Mouse (Mus musculus): Measurements from ENCODE around the gene Dnajb9. TPM values are rescaled to one million over a fixed set of nuclear protein-coding genes. Genes with fewer than 3 reads are reported as not detected.

Gene Dnajb9
- polyA plus RNA-seq, 1 experiment from 2014 or later: 24.6 TPM

DNA sequence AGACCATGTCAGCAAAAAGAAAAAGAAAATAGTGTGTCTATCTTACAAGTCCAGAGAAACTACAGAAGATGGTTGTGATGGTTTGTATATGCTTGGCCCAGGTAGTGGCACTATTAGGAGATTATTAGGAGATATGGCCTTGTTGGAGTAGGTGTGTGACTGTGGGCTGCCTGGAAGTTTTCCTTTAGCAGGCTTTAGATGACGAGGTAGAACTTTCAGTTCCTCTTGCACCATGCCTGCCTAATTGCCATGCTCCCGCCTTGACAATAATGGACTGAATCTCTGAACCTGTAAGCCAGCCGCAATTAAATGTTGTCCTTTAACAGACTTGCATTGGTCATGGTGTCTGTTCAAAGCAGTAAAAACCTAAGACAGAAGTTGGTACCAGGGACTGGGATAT is 1.4 kb upstream of the Dnajb9 start:
- H3K4me1 ChIP-seq (ENCODE audit: control insufficient read depth, insufficient read depth, low read length): peaks cover 8% of the 10 kb centered on the region; the same call in 1 of the 2 replicates
- no peak overlapping the region for H3K4me3 ChIP-seq (replicated peaks; ENCODE audit: low read length)
- no peak overlapping the region for H3K9ac ChIP-seq (ENCODE audit: low read length)
- H3K27ac ChIP-seq (ENCODE audit: low read length): no peak overlapping the region
- 97% methylated on average over 3 of the region's 3 CpGs for WGBS
- H3K27me3 ChIP-seq (ENCODE audit: control insufficient read depth, insufficient read depth, low read length): no peaks in the 10 kb centered on the region
- ATAC-seq (ENCODE audit: insufficient read depth, low FRiP score): no peak
- no peaks in the 10 kb centered on the region for H3K36me3 ChIP-seq (ENCODE audit: control insufficient read depth, insufficient read depth, low read length)
- no peaks in the 10 kb centered on the region for H3K9me3 ChIP-seq (replicated peaks; ENCODE audit: control insufficient read depth, low read length)
- no peak overlapping the region for H3K4me2 ChIP-seq (ENCODE audit: low read depth, low read length)

DNA sequence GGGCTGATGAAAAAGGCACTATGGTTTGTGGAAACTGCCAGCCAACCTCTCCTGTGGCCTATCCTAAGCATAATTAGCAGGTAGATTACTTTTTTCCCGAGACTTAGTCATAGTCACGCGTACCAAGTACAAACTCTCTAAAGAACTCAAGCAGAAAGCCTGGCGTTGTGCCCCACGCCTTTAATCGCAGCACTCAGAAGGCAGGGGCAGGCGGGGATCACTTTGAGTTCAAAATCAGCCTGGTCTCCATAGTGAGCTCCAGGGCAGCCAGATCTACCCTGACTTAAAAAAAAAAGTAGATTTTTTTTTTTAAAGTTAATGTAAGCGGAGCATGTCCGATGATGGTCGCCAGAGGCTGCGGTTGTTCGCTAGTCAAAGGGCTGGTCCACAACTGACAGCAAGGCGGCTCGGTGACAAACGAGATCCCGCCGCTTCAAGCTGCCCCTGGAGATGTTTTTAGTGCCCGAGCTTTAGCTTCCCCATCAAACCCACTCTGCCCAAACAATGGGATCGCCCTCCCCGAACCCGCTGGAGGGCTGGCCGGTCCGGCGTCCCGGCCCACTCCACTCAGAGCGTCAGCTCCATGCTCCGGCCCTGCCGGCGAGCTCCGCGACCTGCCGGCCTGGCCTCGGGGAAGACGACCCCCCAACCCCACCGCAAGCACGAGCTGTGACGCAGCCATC is 844 bp downstream of the Dnajb9 start:
- H3K4me3 ChIP-seq (replicated peaks; ENCODE audit: low read length): peak overlapping the region; percentile 99
- H3K9me3 ChIP-seq (replicated peaks; ENCODE audit: control insufficient read depth, low read length): no peaks in the 10 kb centered on the region
- ATAC-seq (ENCODE audit: insufficient read depth, low FRiP score): no peak
- WGBS: under 1% methylated on average over 37 of the region's 37 CpGs
- peak overlapping the region; percentile 94 for H3K9ac ChIP-seq (ENCODE audit: low read length)
- H3K36me3 ChIP-seq (ENCODE audit: control insufficient read depth, insufficient read depth, low read length): peaks cover 4% of the 10 kb centered on the region; the same call in 1 of the 2 replicates
- no peaks in the 10 kb centered on the region for H3K27me3 ChIP-seq (ENCODE audit: control insufficient read depth, insufficient read depth, low read length)
- H3K27ac ChIP-seq (ENCODE audit: low read length): peak overlapping the region; percentile 82
- H3K4me1 ChIP-seq (ENCODE audit: control insufficient read depth, insufficient read depth, low read length): peaks cover 8% of the 10 kb centered on the region; the same call in 1 of the 2 replicates
- peak overlapping the region; percentile 58 for H3K4me2 ChIP-seq (ENCODE audit: low read depth, low read length)

DNA sequence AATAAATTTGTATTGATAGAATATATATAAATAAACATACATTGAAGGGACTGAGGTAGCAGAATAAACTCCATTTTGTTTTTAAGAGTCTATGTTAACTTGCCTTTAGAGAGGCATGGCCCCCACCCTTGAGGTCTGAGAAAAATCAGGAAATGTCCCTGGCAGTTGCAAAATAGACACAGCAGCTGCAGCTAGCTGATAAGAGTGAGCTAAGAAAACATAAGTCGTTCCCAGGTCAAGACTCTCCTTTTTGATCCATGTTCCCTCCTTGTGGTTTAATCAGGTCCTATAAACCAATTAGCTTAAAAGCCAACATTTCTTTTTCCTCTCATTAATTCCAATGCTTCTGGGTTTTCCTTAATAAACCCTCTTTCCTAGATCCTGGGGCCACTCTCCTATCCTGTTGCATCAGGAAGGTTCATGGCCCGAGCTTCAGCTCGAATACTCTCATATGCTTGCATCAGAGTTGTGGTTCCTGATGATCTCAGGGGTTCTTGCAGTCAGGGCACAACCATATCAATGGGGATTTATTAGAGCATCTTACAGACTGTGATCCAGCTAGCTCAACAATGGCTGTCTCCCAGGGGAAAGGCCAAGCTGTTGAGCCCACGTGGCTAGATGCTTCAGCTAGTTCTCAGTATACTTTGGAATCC is 12.1 kb downstream of the Dnajb9 start:
- Histone ChIP-seq H3K4me3 (replicated peaks; ENCODE audit: low read length) (no peak overlapping the region), H3K4me2 (ENCODE audit: low read depth, low read length) (no peak overlapping the region), H3K4me1 (ENCODE audit: control insufficient read depth, insufficient read depth, low read length) (no peaks in the 10 kb centered on the region), H3K27me3 (ENCODE audit: control insufficient read depth, insufficient read depth, low read length) (no peaks in the 10 kb centered on the region), H3K36me3 (ENCODE audit: control insufficient read depth, insufficient read depth, low read length) (no peaks in the 10 kb centered on the region), H3K9me3 (replicated peaks; ENCODE audit: control insufficient read depth, low read length) (no peaks in the 10 kb centered on the region), H3K27ac (ENCODE audit: low read length) (no peak overlapping the region), H3K9ac (ENCODE audit: low read length) (no peak overlapping the region)
- no peak for ATAC-seq (ENCODE audit: insufficient read depth, low FRiP score)
- WGBS: 46% methylated on average over 4 of the region's 4 CpGs

DNA sequence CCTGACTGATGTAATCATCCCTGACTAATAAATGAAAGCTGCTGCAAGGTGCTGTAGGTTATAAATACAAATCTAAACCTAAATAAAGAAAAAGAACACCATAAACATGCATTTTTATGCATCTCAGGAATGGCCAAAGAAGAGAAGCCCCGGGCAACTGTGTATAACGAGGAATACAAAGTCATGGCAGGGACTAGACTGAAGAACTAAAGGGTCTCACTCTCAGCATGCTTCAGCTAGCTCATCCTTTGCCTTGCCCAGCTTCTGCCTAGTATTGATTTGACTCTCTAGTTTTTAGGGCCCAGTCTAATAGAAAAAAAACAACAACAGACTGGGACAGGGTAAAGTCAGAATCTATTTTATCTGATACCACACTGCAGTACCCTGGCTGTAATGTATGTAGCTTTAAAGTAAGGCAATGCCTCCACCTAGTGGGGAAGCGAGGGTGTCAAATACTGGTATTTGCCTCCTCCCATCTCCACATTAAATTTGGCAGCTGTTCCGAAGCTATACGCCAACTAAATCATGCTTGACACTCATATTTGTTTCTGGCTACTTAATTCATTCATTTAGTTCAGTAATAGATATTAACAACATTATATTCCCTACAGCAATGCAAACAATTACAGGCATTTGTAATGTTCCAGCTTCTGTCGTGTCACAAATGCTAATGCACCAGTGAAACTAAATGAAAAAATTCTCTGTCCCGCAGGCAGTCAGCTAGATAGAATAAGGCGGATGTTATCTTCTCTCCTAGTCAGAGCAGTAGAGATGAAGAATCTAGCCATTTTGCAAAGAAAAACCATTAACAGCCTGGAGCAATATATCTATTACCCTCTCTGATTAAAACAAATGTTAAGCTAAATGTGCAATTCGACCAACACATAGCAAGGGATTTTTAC is 28.8 kb downstream of the Dnajb9 start:
- Histone ChIP-seq H3K9ac (ENCODE audit: low read length) (no peak overlapping the region), H3K36me3 (ENCODE audit: control insufficient read depth, insufficient read depth, low read length) (no peaks in the 10 kb centered on the region), H3K4me1 (ENCODE audit: control insufficient read depth, insufficient read depth, low read length) (no peaks in the 10 kb centered on the region; the same call in 1 of the 2 replicates), H3K27me3 (ENCODE audit: control insufficient read depth, insufficient read depth, low read length) (no peaks in the 10 kb centered on the region), H3K27ac (ENCODE audit: low read length) (no peak overlapping the region), H3K4me3 (replicated peaks; ENCODE audit: low read length) (no peak overlapping the region), H3K9me3 (replicated peaks; ENCODE audit: control insufficient read depth, low read length) (no peaks in the 10 kb centered on the region), H3K4me2 (ENCODE audit: low read depth, low read length) (0 out of 2 replicates have a peak overlapping the region, but pooled peaks have one; percentile 17)
- 39% methylated on average over 9 of the region's 9 CpGs for WGBS
- ATAC-seq (ENCODE audit: insufficient read depth, low FRiP score): peak; percentile 75; the same call in 1 of the 2 replicates

DNA sequence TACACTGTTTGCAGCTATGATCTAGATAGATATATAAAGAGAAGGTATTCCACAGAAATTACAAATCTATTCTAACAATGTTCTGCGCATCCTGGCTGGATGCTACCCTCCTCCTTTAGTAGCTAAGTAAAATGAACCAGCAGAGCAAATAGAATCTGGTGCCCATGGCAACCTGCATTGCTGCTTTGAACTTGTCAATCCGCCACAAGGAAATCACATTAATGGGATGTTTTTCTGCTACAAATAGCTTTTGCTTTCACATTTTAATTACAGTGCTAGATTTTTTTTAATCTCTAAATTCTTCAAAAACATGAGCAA is 33.1 kb downstream of the Dnajb9 start:
- no peak for ATAC-seq (ENCODE audit: insufficient read depth, low FRiP score)
- Histone ChIP-seq H3K9me3 (replicated peaks; ENCODE audit: control insufficient read depth, low read length) (no peaks in the 10 kb centered on the region), H3K27me3 (ENCODE audit: control insufficient read depth, insufficient read depth, low read length) (no peaks in the 10 kb centered on the region), H3K27ac (ENCODE audit: low read length) (no peak overlapping the region), H3K4me1 (ENCODE audit: control insufficient read depth, insufficient read depth, low read length) (no peaks in the 10 kb centered on the region; the same call in 1 of the 2 replicates), H3K36me3 (ENCODE audit: control insufficient read depth, insufficient read depth, low read length) (no peaks in the 10 kb centered on the region), H3K4me2 (ENCODE audit: low read depth, low read length) (no peak overlapping the region), H3K9ac (ENCODE audit: low read length) (no peak overlapping the region), H3K4me3 (replicated peaks; ENCODE audit: low read length) (no peak overlapping the region)
- WGBS: 76% methylated on average over 2 of the region's 2 CpGs

DNA sequence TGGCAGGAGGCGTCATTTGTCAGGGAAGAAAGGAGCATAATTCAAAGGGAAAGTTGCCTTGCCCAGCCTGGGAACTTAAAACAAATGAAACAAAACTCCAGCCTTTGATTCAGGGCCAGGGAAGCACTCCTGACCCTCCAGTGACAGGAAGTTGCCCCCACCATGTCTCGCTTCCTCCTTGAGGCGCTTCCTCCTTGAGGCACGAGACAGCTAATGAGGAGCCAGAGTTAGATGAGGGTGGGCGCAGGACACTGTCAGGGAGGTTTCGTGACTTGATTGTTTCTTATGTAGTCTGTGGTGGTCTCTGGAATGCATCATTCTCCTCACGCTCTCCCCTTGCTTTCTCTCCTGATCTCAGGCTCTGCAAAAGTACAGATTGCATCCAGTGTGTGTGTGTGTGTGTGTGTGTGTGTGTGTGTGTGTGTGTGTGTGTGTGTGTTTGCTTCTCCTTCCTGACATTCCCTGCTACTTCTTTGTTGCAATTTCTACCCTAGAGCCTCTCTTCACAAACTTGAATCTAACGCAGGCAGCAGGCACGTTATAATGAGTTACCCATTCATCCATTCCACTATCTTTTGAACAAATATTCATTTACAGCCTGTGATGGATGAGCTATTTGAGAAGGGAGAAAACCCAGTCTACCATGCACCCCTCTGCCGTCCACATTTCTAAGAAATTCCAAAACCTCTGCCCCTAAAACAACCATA is 33.6 kb downstream of the Dnajb9 start:
- Histone ChIP-seq H3K36me3 (ENCODE audit: control insufficient read depth, insufficient read depth, low read length) (no peaks in the 10 kb centered on the region), H3K4me1 (ENCODE audit: control insufficient read depth, insufficient read depth, low read length) (no peaks in the 10 kb centered on the region; the same call in 1 of the 2 replicates), H3K9me3 (replicated peaks; ENCODE audit: control insufficient read depth, low read length) (no peaks in the 10 kb centered on the region), H3K9ac (ENCODE audit: low read length) (0 out of 2 replicates have a peak overlapping the region, but pooled peaks have one; percentile 25), H3K4me3 (replicated peaks; ENCODE audit: low read length) (no peak overlapping the region), H3K4me2 (ENCODE audit: low read depth, low read length) (peak overlapping the region; percentile 27; the same call in 1 of the 2 replicates), H3K27ac (ENCODE audit: low read length) (no peak overlapping the region), H3K27me3 (ENCODE audit: control insufficient read depth, insufficient read depth, low read length) (no peaks in the 10 kb centered on the region)
- ATAC-seq (ENCODE audit: insufficient read depth, low FRiP score): no peak
- WGBS: 26% methylated on average over 10 of the region's 10 CpGs

DNA sequence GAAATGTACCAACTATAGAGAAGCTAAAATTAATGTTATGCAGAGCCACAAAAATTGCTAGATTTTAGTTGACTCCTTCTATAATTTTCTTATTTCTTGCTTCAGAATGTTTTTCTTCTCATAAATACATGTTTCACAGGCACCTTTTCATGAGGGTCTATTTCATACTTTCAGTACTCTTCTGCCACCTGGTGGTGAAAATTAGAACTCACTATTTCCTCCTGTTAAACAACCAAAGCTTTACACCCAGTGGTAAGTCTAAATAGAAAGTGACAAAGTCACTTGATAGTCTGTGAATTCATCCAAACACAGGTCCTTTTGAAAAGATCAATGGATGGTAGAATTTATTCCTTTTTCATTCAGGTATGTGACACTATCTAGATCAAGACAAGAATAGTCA is 43.2 kb downstream of the Dnajb9 start:
- Histone ChIP-seq H3K9me3 (replicated peaks; ENCODE audit: control insufficient read depth, low read length) (no peaks in the 10 kb centered on the region), H3K4me3 (replicated peaks; ENCODE audit: low read length) (no peak overlapping the region), H3K36me3 (ENCODE audit: control insufficient read depth, insufficient read depth, low read length) (no peaks in the 10 kb centered on the region), H3K4me1 (ENCODE audit: control insufficient read depth, insufficient read depth, low read length) (no peaks in the 10 kb centered on the region), H3K4me2 (ENCODE audit: low read depth, low read length) (no peak overlapping the region), H3K27ac (ENCODE audit: low read length) (no peak overlapping the region), H3K9ac (ENCODE audit: low read length) (no peak overlapping the region), H3K27me3 (ENCODE audit: control insufficient read depth, insufficient read depth, low read length) (no peaks in the 10 kb centered on the region)
- ATAC-seq (ENCODE audit: insufficient read depth, low FRiP score): no peak

DNA sequence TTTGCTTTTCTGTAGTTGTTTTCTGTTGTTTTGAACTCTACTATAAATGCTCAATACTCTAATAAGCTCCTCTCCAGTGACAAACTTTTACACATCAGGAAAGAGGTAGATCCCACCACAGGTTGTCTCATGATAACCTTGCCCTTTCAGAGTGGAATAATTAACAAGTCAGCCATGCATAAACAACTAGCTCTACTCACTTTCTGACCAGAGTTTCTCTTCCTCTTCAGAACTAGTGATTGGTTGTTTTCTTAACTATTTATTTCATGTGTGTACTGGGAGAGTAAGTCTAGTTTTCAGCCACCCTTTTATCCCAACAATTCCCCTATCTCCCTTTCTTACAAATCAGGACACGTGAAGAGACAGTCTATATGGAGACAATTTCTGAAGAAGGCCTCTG is 50.8 kb downstream of the Dnajb9 start:
- WGBS: 72% methylated on average over 1 of the region's 1 CpGs
- no peaks in the 10 kb centered on the region for H3K9me3 ChIP-seq (replicated peaks; ENCODE audit: control insufficient read depth, low read length)
- H3K27me3 ChIP-seq (ENCODE audit: control insufficient read depth, insufficient read depth, low read length): no peaks in the 10 kb centered on the region
- no peaks in the 10 kb centered on the region for H3K4me1 ChIP-seq (ENCODE audit: control insufficient read depth, insufficient read depth, low read length)
- H3K27ac ChIP-seq (ENCODE audit: low read length): no peak overlapping the region
- H3K4me3 ChIP-seq (replicated peaks; ENCODE audit: low read length): no peak overlapping the region
- no peak for ATAC-seq (ENCODE audit: insufficient read depth, low FRiP score)
- no peak overlapping the region for H3K4me2 ChIP-seq (ENCODE audit: low read depth, low read length)
- no peaks in the 10 kb centered on the region for H3K36me3 ChIP-seq (ENCODE audit: control insufficient read depth, insufficient read depth, low read length)
- H3K9ac ChIP-seq (ENCODE audit: low read length): no peak overlapping the region
